Mouse (Mus musculus): ENCODE data around the gene Ncor1. TPM values are rescaled to one million over a fixed set of nuclear protein-coding genes. Genes with fewer than 3 reads are reported as not detected.
A peak's percentile ranks its signal among the peaks of the same experiment; 100 is the strongest.

Gene Ncor1
- total RNA-seq (2021): 100 to 1,000 TPM; 267 to 299 TPM
- long read RNA-seq, experiment 1, transcript Ncor1-203 (9 exons, 3,171 nt): major isoform, 32 of 103 reads
- long read RNA-seq, experiment 1, partial matches to known transcripts: 29 of 103 reads
- long read RNA-seq, experiment 1, other reads (novel, unspliced or antisense): 42 of 103 reads
- long read RNA-seq, experiment 2, full-length matches to known transcripts: 31 of 86 reads
- long read RNA-seq, experiment 2, partial matches to known transcripts: 16 of 86 reads
- long read RNA-seq, experiment 2, other reads (novel, unspliced or antisense): 39 of 86 reads

GRCm38 (mm10) chr11:62458276-62458724, at the start of gene Ncor1, which contains the start of gene Pigl:
Ncor1 (minus strand) TSS chr11:62458541.
Pigl (plus strand) TSS chr11:62458460.
- Histone ChIP-seq H3K27ac (peak within 1 kb of the TSS; percentile 94), H3K4me3 (peak within 1 kb of the TSS; percentile 79)
- TF ChIP-seq CTCF (IDR thresholded peaks at IDR 0.05): no peak
- intact Hi-C loops (cut with DNase I): loop anchor here (5.0 kb wide), 1 partner anchor 79 kb away; the partner anchor contains the start of gene Cenpv
- peak; percentile 82 to 85 for DNase-seq (ENCODE audit: extremely low spot score in 1 of 2, low spot score in 2 of 2)

GRCm38 (mm10) chr11:62507683-62508082, 49.3 kb upstream of the Ncor1 start:
- no peak for TF ChIP-seq CTCF (IDR thresholded peaks at IDR 0.05)
- no peak for DNase-seq (ENCODE audit: extremely low spot score in 1 of 2, low spot score in 2 of 2)
- Histone ChIP-seq H3K4me3 (no peak overlapping the region), H3K27ac (no peak overlapping the region)
- intact Hi-C loops (cut with DNase I): no loop called here

- H3K27ac ChIP-seq: no peak overlapping the region
- no peak for TF ChIP-seq CTCF (IDR thresholded peaks at IDR 0.05)
- DNase-seq (ENCODE audit: extremely low spot score in 1 of 2, low spot score in 2 of 2): no peak
- H3K4me3 ChIP-seq: no peak overlapping the region
- intact Hi-C loops (cut with DNase I): no loop called here
Observed at GRCm38 (mm10) chr11:62500529-62500928, 42.2 kb upstream of the Ncor1 start.

- intact Hi-C loops (cut with DNase I): loop anchor here (5.0 kb wide), 1 partner anchor 72 kb away; no protein-coding TSS in a partner anchor
- no peak for TF ChIP-seq CTCF (IDR thresholded peaks at IDR 0.05)
Observed at GRCm38 (mm10) chr11:62498802-62499201, 40.5 kb upstream of the Ncor1 start.

GRCm38 (mm10) chr11:62497181-62497580, 38.8 kb upstream of the Ncor1 start:
- Histone ChIP-seq H3K27ac (no peak overlapping the region), H3K4me3 (no peak overlapping the region)
- intact Hi-C loops (cut with DNase I): loop anchor here (5.0 kb wide), 1 partner anchor 70 kb away; no protein-coding TSS in a partner anchor
- DNase-seq (ENCODE audit: extremely low spot score in 1 of 2, low spot score in 2 of 2): no peak
- TF ChIP-seq CTCF (IDR thresholded peaks at IDR 0.05): no peak

More at GRCm38 (mm10) chr11:62498802-62499201, 40.5 kb upstream of the Ncor1 start:
- H3K27ac ChIP-seq: no peak overlapping the region
- H3K4me3 ChIP-seq: no peak overlapping the region
- DNase-seq (ENCODE audit: extremely low spot score in 1 of 2, low spot score in 2 of 2): no peak

GRCm38 (mm10) chr11:62496151-62496715, 37.9 kb upstream of the Ncor1 start:
- H3K4me3 ChIP-seq: no peak overlapping the region
- intact Hi-C loops (cut with DNase I): loop anchor here (5.0 kb wide), 1 partner anchor 69 kb away; no protein-coding TSS in a partner anchor
- no peak for DNase-seq (ENCODE audit: extremely low spot score in 1 of 2, low spot score in 2 of 2)
- H3K27ac ChIP-seq: no peak overlapping the region; the same call in 1 of the 2 replicates
- peak; percentile 71 for TF ChIP-seq CTCF (IDR thresholded peaks at IDR 0.05)

GRCm38 (mm10) chr11:62495276-62495801, 37.0 kb upstream of the Ncor1 start:
- intact Hi-C loops (cut with DNase I): loop anchor here (5.0 kb wide), 1 partner anchor 68 kb away; no protein-coding TSS in a partner anchor
- peak in 1 of 2 experiments; percentile 12 for DNase-seq (ENCODE audit: extremely low spot score in 1 of 2, low spot score in 2 of 2)
- H3K4me3 ChIP-seq: no peak overlapping the region
- peak overlapping the region; percentile 81; the same call in 1 of the 2 replicates for H3K27ac ChIP-seq
- no peak for TF ChIP-seq CTCF (IDR thresholded peaks at IDR 0.05)

GRCm38 (mm10) chr11:62494754-62495275, 36.5 kb upstream of the Ncor1 start:
- intact Hi-C loops (cut with DNase I): loop anchor here (5.0 kb wide), 1 partner anchor 68 kb away; no protein-coding TSS in a partner anchor
- DNase-seq (ENCODE audit: extremely low spot score in 1 of 2, low spot score in 2 of 2): peak in 1 of 2 experiments; percentile 24
- no peak for TF ChIP-seq CTCF (IDR thresholded peaks at IDR 0.05)
- peak overlapping the region; percentile 81; the same call in 1 of the 2 replicates for H3K27ac ChIP-seq
- no peak overlapping the region for H3K4me3 ChIP-seq

GRCm38 (mm10) chr11:62493701-62494100, 35.4 kb upstream of the Ncor1 start:
- no peak for TF ChIP-seq CTCF (IDR thresholded peaks at IDR 0.05)
- Histone ChIP-seq H3K4me3 (no peak overlapping the region), H3K27ac (no peak overlapping the region)
- intact Hi-C loops (cut with DNase I): no loop called here
- DNase-seq (ENCODE audit: extremely low spot score in 1 of 2, low spot score in 2 of 2): no peak

GRCm38 (mm10) chr11:62487540-62488350, 29.4 kb upstream of the Ncor1 start:
- no peak for DNase-seq (ENCODE audit: extremely low spot score in 1 of 2, low spot score in 2 of 2)
- H3K4me3 ChIP-seq: no peak overlapping the region
- intact Hi-C loops (cut with DNase I): no loop called here
- TF ChIP-seq CTCF (IDR thresholded peaks at IDR 0.05): no peak
- no peak overlapping the region for H3K27ac ChIP-seq

GRCm38 (mm10) chr11:62486949-62487348, 28.6 kb upstream of the Ncor1 start:
- no peak for TF ChIP-seq CTCF (IDR thresholded peaks at IDR 0.05)
- Histone ChIP-seq H3K27ac (no peak overlapping the region), H3K4me3 (no peak overlapping the region)
- DNase-seq (ENCODE audit: extremely low spot score in 1 of 2, low spot score in 2 of 2): no peak
- intact Hi-C loops (cut with DNase I): no loop called here
